Comparison of ENCODE assay signal across 8 mouse cellular contexts in the genomic region with DNA sequence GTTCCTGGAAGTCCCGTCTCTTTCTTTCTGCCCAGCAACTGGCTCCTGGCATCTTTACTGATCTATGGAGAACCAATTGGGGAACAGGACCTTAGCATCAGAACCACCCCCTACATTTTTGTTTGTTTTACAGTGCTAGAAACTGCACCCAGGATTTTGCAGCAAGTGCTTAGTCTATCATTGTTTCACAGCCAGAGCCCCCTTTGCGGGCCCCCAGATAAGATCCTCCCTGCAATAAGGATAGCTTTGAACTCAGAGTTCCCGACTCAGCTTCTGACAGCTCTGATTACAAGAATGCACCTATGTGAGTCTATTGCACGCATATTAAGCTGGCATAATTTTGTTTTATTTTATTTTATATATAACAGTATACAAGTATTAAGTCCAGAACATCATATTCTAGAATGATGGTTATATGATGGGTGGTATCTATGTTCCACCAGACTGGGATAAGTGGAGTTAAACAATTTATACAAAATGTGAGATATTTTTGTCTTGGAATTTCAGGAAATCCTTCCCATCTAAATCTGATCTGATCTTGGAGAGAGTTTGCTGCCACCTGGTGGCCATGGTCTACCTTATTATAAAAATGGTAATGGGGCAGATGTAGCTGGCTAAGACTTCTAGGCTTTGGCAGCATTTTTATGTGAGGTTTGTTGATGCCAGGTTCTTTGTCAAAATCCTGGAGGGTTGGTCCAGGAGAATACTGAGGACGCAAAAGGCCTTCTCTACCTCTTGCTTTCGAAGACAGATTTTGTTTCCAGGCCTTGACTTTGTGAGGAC. TPM values are rescaled to one million over a fixed set of nuclear protein-coding genes. Genes with fewer than 3 reads are reported as not detected.
DNase-seq lines count a peak whose midpoint lies in the region; ATAC-seq lines count a peak whose summit lies in the region.

No protein-coding gene starts in this region.

- no peak for ATAC-seq in intestine, embryonic 14.5 days (replicated peaks; ENCODE audit: low FRiP score, low TSS enrichment, low read depth)
- 0 out of 2 replicates have a peak, but pooled peaks have one; percentile 51 for ATAC-seq in megakaryocyte, adult 5-6 weeks (ENCODE audit: poor library complexity, severe bottlenecking)

- H3K27ac ChIP-seq in intestine, embryonic 14.5 days (ENCODE audit: low read depth), result peak overlapping the region; percentile 33; the same call in 1 of the 2 replicates

- H3K9me3 ChIP-seq in intestine, embryonic 14.5 days (ENCODE audit: control insufficient read depth, low read length), result no peaks in the 10 kb centered on the region

- peaks cover 13% of the 10 kb centered on the region for H3K36me3 ChIP-seq in intestine, embryonic 14.5 days (ENCODE audit: control insufficient read depth, insufficient read depth, low read length)

- H3K4me2 ChIP-seq in intestine, embryonic 14.5 days (ENCODE audit: low read length), result no peak overlapping the region

- WGBS in intestine, embryonic 14.5 days, result 67% methylated on average over 6 of the region's 6 CpGs

- H3K4me3 ChIP-seq in intestine, embryonic 14.5 days (ENCODE audit: low read depth, low read length), result no peak overlapping the region

- no peaks in the 10 kb centered on the region; the same call in 1 of the 2 replicates for H3K4me1 ChIP-seq in intestine, embryonic 14.5 days (replicated peaks; ENCODE audit: control insufficient read depth, insufficient read depth, low read length)

- no peaks in the 10 kb centered on the region for H3K27me3 ChIP-seq in intestine, embryonic 14.5 days (replicated peaks; ENCODE audit: control insufficient read depth, insufficient read depth, low read length)

- no peak overlapping the region for H3K9ac ChIP-seq in intestine, embryonic 14.5 days (ENCODE audit: low read length)

- DNase-seq in ZHBTc4 (ENCODE audit: low read depth, low spot score), result peak; percentile 84
- peak; percentile 87 to 94 for DNase-seq in cerebellum, postnatal 25 days
- DNase-seq in frontal cortex, postnatal 25 days (ENCODE audit: low spot score in 2 of 2), result peak; percentile 59 to 69
- peak; percentile 90 for DNase-seq in intestine, embryonic 14.5 days (ENCODE audit: low spot score)
- peak; percentile 46 to 55 for DNase-seq in left cerebral cortex, adult 8-10 months (ENCODE audit: low spot score in 2 of 2)
- peak; percentile 71 for DNase-seq in right cerebral cortex, postnatal 25 days
- peak; percentile 33 for DNase-seq in yolk sac, embryonic 10.5 days (ENCODE audit: low spot score)

RNA-seq across cellular contexts. Expression of gene Ube2r2, which starts 30.3 kb away (rescaled TPM):
- 82.5 and 84.6 TPM in 2 replicates for polyA plus RNA-seq in intestine, embryonic 14.5 days (2014; fragmentation: Nextera tagmentation; extraction: Ambion mirVana)
- total RNA-seq in left cerebral cortex, adult 8-10 months (2022), result 100 to 1,000 TPM in 1 of 4 experiments, 10 to 100 TPM in 3; 85.5 to 101 (median 86.4) TPM
- total RNA-seq in megakaryocyte, adult 5-6 weeks (2015), result 145 and 156 TPM in 2 replicates
- 34.4 and 41.3 TPM in 2 replicates for total RNA-seq in megakaryocyte, adult 5-6 weeks (2017)

RNA-seq across cellular contexts. Expression of gene Nol6, which starts 41.6 kb away (rescaled TPM):
- polyA plus RNA-seq in intestine, embryonic 14.5 days (2014; fragmentation: Nextera tagmentation; extraction: Ambion mirVana), result 26.3 and 26.4 TPM in 2 replicates
- total RNA-seq in left cerebral cortex, adult 8-10 months (2022), result 10 to 100 TPM; 90.4 to 97.6 (median 95.2) TPM
- total RNA-seq in megakaryocyte, adult 5-6 weeks (2015), result 9.2 and 10.0 TPM in 2 replicates
- 8.2 and 13.4 TPM in 2 replicates for total RNA-seq in megakaryocyte, adult 5-6 weeks (2017)

Comparison
In these comparisons a context has a peak if more than half of its experiments do, and no peak if none do; other contexts are left out.
1. DNase-seq: peak in every context shown above with its lines; median percentile 90 in cerebellum, postnatal 25 days; 90 in intestine, embryonic 14.5 days; 84 in ZHBTc4; 71 in right cerebral cortex, postnatal 25 days; 64 in frontal cortex, postnatal 25 days; 50 in left cerebral cortex, adult 8-10 months; 33 in yolk sac, embryonic 10.5 days.
2. RNA of gene Nol6, which starts 41.6 kb away (total RNA-seq): 90.4 to 97.6 TPM in left cerebral cortex, adult 8-10 months; 8.2 to 13.4 TPM in megakaryocyte, adult 5-6 weeks; every median in the first group is over 4 times any median in the second.